Mouse (Mus musculus) heart, postnatal 0 days (tissue): ENCODE data around the gene Shq1. TPM values are rescaled to one million over a fixed set of nuclear protein-coding genes. Genes with fewer than 3 reads are reported as not detected.

Source experiments
- ATAC-seq: fragments of 200-750 bp; cut with Nextera tagmentation; 2 replicates; pipeline ENCODE4 v1.8.0; 2017; ENCODE audit warnings: low read depth, moderate number of reproducible peaks, moderate library complexity; ENCODE audit not compliant: insufficient read depth
- DNase-seq: peaks from one replicate; pipeline ENCODE4 v3.0.0-alpha.2; 2016; ENCODE audit warnings: low spot score
- H3K27ac ChIP-seq: fragments of 300-500 bp; sonication (generic); 2 replicates; pipeline ENCODE4 v1.5.1; 2014; ENCODE audit warnings: low read depth, mild to moderate bottlenecking
- H3K27me3 ChIP-seq: fragments of 300-500 bp; sonication (generic); 2 replicates; pipeline ENCODE4 v1.6.1; 2014; ENCODE audit warnings: low read length, mixed read lengths; ENCODE audit not compliant: control insufficient read depth, insufficient read depth
- H3K36me3 ChIP-seq: fragments of 300-500 bp; sonication (generic); replicated peaks from 2 replicates; pipeline ENCODE4 v1.6.1; 2014; ENCODE audit warnings: low read length, mixed read lengths; ENCODE audit not compliant: control insufficient read depth, insufficient read depth
- H3K4me1 ChIP-seq: fragments of 300-500 bp; sonication (generic); 2 replicates; pipeline ENCODE4 v1.6.1; 2014; ENCODE audit warnings: antibody characterized with exemption; ENCODE audit not compliant: control insufficient read depth, insufficient read depth
- H3K4me2 ChIP-seq: fragments of 300-500 bp; sonication (generic); 2 replicates; pipeline ENCODE4 v1.6.1; 2014; ENCODE audit warnings: low read depth, mild to moderate bottlenecking, low read length, moderate library complexity
- H3K4me3 ChIP-seq: fragments of 300-500 bp; sonication (generic); 2 replicates; pipeline ENCODE4 v1.5.1; 2014; ENCODE audit warnings: low read depth, low read length
- H3K9ac ChIP-seq: fragments of 300-500 bp; sonication (generic); replicated peaks from 2 replicates; pipeline ENCODE4 v1.6.1; 2014; ENCODE audit warnings: low read depth, low read length, mixed read lengths
- H3K9me3 ChIP-seq: fragments of 300-500 bp; sonication (generic); replicated peaks from 2 replicates; pipeline ENCODE4 v1.6.1; 2016; ENCODE audit warnings: low read length; ENCODE audit not compliant: control insufficient read depth
- CTCF ChIP-seq: IDR thresholded peaks from 2 replicates; pipeline ENCODE4 v1.5.1; 2016; ENCODE audit warnings: antibody characterized with exemption, control low read depth, low read depth
- EP300 ChIP-seq: IDR thresholded peaks from 2 replicates; pipeline ENCODE4 v1.6.1; 2016; ENCODE audit warnings: antibody characterized with exemption, low read depth
- WGBS: fragments of 180-500 bp; shearing (Covaris S2); extraction: QIAGEN DNeasy Blood & Tissue Kit; methylation state at CpG from one replicate; pipeline ENCODE4 v1.1.7; 2014; 5-methylcytosine and 5-hydroxymethylcytosine counted together
- polyA plus RNA-seq: library from polyadenylated mRNA; unstranded; fragments of >200 nt; fragmentation: Nextera tagmentation; extraction: Ambion mirVana; gene quantifications from 2 replicates; pipeline ENCODE4 v1.2.1, GENCODE M21; 2015
- total RNA-seq: library from RNA; depleted of rRNA; stranded (reverse); fragments of >200 nt; gene quantifications from 2 replicates; pipeline ENCODE4 v1.2.3, GENCODE M21; 2014; ENCODE audit warnings: low replicate concordance; rRNA removed

Gene Shq1
- total RNA-seq, result 1.4 and 3.5 TPM in 2 replicates
- polyA plus RNA-seq, result 5.1 and 6.2 TPM in 2 replicates

GRCm38 (mm10) chr6:100670880-100671344 is at the start of gene Shq1:
Gene Shq1 (minus strand): TSS chr6:100671157.
- under 1% methylated on average over 49 of the region's 49 CpGs for WGBS
- TF ChIP-seq EP300, result no peak
- no peak for TF ChIP-seq CTCF
- peak within 1 kb of the TSS; percentile 86 for H3K4me2 ChIP-seq
- no peaks in the 10 kb centered on the region for H3K27me3 ChIP-seq
- H3K9ac ChIP-seq, result peak within 1 kb of the TSS; percentile 57
- no peaks in the 10 kb centered on the region for H3K36me3 ChIP-seq
- ATAC-seq (peak; percentile 94), DNase-seq (peak; percentile 79)
- H3K9me3 ChIP-seq, result no peaks in the 10 kb centered on the region
- peak within 1 kb of the TSS; percentile 74 for H3K4me3 ChIP-seq
- H3K27ac ChIP-seq, result peak within 1 kb of the TSS; percentile 39; the same call in 1 of the 2 replicates
- peaks cover 8% of the 10 kb centered on the region for H3K4me1 ChIP-seq

- ATAC-seq (no peak), DNase-seq (no peak)
- Histone ChIP-seq H3K27ac (no peak overlapping the region), H3K4me3 (no peak overlapping the region), H3K27me3 (no peaks in the 10 kb centered on the region), H3K9me3 (no peaks in the 10 kb centered on the region), H3K4me2 (no peak overlapping the region), H3K36me3 (no peaks in the 10 kb centered on the region), H3K9ac (no peak overlapping the region), H3K4me1 (no peaks in the 10 kb centered on the region)
- WGBS, result 68% methylated on average over 6 of the region's 6 CpGs
- TF ChIP-seq EP300, result no peak
- no peak for TF ChIP-seq CTCF
Observed at GRCm38 (mm10) chr6:100720098-100720501, 49.1 kb upstream of the Shq1 start.

- TF ChIP-seq EP300 (no peak), CTCF (no peak)
- WGBS, result 68% methylated on average over 8 of the region's 8 CpGs
- ATAC-seq (no peak), DNase-seq (no peak)
- Histone ChIP-seq H3K4me2 (no peak overlapping the region), H3K9me3 (no peaks in the 10 kb centered on the region), H3K27ac (no peak overlapping the region), H3K27me3 (no peaks in the 10 kb centered on the region), H3K36me3 (no peaks in the 10 kb centered on the region), H3K4me1 (no peaks in the 10 kb centered on the region), H3K4me3 (no peak overlapping the region), H3K9ac (no peak overlapping the region)
Observed at GRCm38 (mm10) chr6:100716817-100717216, 45.9 kb upstream of the Shq1 start.

- TF ChIP-seq EP300, result no peak
- no peak for TF ChIP-seq CTCF
- H3K9ac ChIP-seq, result no peak overlapping the region
- ATAC-seq, result no peak
- no peak overlapping the region for H3K4me3 ChIP-seq
- no peaks in the 10 kb centered on the region for H3K27me3 ChIP-seq
- H3K4me1 ChIP-seq, result no peaks in the 10 kb centered on the region
- H3K9me3 ChIP-seq, result no peaks in the 10 kb centered on the region
- no peak for DNase-seq
- 47% methylated on average over 7 of the region's 7 CpGs for WGBS
- H3K4me2 ChIP-seq, result no peak overlapping the region
- no peaks in the 10 kb centered on the region for H3K36me3 ChIP-seq
- H3K27ac ChIP-seq, result no peak overlapping the region
Observed at GRCm38 (mm10) chr6:100716152-100716551, 45.2 kb upstream of the Shq1 start.

- no peaks in the 10 kb centered on the region for H3K36me3 ChIP-seq
- no peak overlapping the region for H3K4me3 ChIP-seq
- H3K9ac ChIP-seq, result no peak overlapping the region
- no peak for DNase-seq
- H3K9me3 ChIP-seq, result no peaks in the 10 kb centered on the region
- no peak for ATAC-seq
- no peak for TF ChIP-seq EP300
- TF ChIP-seq CTCF, result no peak
- no peaks in the 10 kb centered on the region for H3K4me1 ChIP-seq
- no peaks in the 10 kb centered on the region for H3K27me3 ChIP-seq
- no peak overlapping the region for H3K4me2 ChIP-seq
- H3K27ac ChIP-seq, result no peak overlapping the region
- 66% methylated on average over 8 of the region's 8 CpGs for WGBS
Observed at GRCm38 (mm10) chr6:100715296-100715828, 44.4 kb upstream of the Shq1 start.

- H3K9ac ChIP-seq, result no peak overlapping the region
- peaks cover 15% of the 10 kb centered on the region; the same call in 1 of the 2 replicates for H3K27me3 ChIP-seq
- H3K4me1 ChIP-seq, result no peaks in the 10 kb centered on the region
- DNase-seq (no peak), ATAC-seq (no peak)
- H3K4me3 ChIP-seq, result no peak overlapping the region
- no peak overlapping the region for H3K27ac ChIP-seq
- H3K4me2 ChIP-seq, result no peak overlapping the region
- H3K36me3 ChIP-seq, result no peaks in the 10 kb centered on the region
- 78% methylated on average over 5 of the region's 5 CpGs for WGBS
- TF ChIP-seq EP300 (no peak), CTCF (no peak)
- H3K9me3 ChIP-seq, result no peaks in the 10 kb centered on the region
Observed at GRCm38 (mm10) chr6:100710866-100711265, 39.9 kb upstream of the Shq1 start.
